Mouse (Mus musculus) bone marrow macrophage, adult 2 months (primary cell): ENCODE data around the gene Golga2.

ENCODE experiments used
- CTCF ChIP-seq: IDR thresholded peaks from 2 replicates; pipeline ENCODE4 v1.5.1; 2012; ENCODE audit warnings: low read depth, mild to moderate bottlenecking, low read length, moderate library complexity
- POLR2A ChIP-seq: IDR thresholded peaks from 2 replicates; pipeline ENCODE4 v1.6.1; 2012; ENCODE audit warnings: mild to moderate bottlenecking, low read depth, low read length, borderline replicate concordance

GRCm38 (mm10) chr2:32242986-32243385, 44.2 kb upstream of the Golga2 start:
- TF ChIP-seq CTCF (no peak), POLR2A (no peak)
